Mouse (Mus musculus): Measurements from ENCODE around the gene Banf2. TPM values are rescaled to one million over a fixed set of nuclear protein-coding genes. Genes with fewer than 3 reads are reported as not detected.

Gene Banf2
- polyA plus RNA-seq, 1 experiment from 2014 or later = not detected

DNA sequence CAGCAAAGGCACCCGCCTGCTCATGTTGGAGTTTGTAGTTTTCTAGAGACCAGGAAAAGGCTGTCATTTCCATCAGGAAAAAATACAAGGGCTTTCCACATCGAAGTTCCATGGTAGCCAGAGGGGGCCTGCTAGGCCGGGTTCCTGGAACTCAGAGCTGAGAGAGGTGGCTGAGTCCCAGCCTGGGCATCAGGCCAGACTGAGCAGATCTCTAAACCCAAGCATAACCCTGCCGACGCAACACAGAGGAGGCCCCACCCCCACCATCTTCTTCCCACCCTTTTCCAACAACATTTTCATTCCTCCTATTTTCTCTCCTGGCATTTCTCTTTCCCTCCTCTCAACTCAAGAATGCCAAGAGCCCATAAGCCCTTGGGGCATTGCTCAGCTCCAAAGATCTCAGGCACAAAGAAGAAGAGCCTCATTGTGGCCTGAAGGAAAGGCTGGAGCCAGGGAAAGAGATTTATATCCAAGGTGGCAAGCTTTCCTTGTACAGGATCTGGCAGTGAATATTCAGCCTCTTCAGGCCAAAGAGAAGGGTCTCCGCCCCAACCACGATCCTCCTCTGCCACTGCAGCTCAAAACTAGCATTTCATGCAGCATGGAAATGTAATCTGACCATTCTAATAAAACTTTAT lies 87.4 kb downstream of the Banf2 start:
- 0 out of 2 replicates have a peak, but pooled peaks have one; percentile 8 for TF ChIP-seq CTCF (IDR thresholded peaks at IDR 0.05; ENCODE audit: low read depth)
- no peak overlapping the region for H3K4me2 ChIP-seq (replicated peaks; ENCODE audit: low read depth)
- no peak overlapping the region for H3K27ac ChIP-seq (ENCODE audit: low read depth, low read length)
- ATAC-seq = no peak
- H3K9me3 ChIP-seq (ENCODE audit: control insufficient read depth) = no peaks in the 10 kb centered on the region
- WGBS = 66% methylated on average over 7 of the region's 7 CpGs
- H3K36me3 ChIP-seq (ENCODE audit: control insufficient read depth, insufficient read depth) = no peaks in the 10 kb centered on the region
- no peaks in the 10 kb centered on the region for H3K27me3 ChIP-seq (replicated peaks; ENCODE audit: control insufficient read depth, insufficient read depth, low read length)
- H3K4me3 ChIP-seq (ENCODE audit: low read depth, low read length) = no peak overlapping the region
- H3K4me1 ChIP-seq (replicated peaks; ENCODE audit: control insufficient read depth, insufficient read depth, low read length) = no peaks in the 10 kb centered on the region
- no peak overlapping the region for H3K9ac ChIP-seq (ENCODE audit: low read depth, low read length)

DNA sequence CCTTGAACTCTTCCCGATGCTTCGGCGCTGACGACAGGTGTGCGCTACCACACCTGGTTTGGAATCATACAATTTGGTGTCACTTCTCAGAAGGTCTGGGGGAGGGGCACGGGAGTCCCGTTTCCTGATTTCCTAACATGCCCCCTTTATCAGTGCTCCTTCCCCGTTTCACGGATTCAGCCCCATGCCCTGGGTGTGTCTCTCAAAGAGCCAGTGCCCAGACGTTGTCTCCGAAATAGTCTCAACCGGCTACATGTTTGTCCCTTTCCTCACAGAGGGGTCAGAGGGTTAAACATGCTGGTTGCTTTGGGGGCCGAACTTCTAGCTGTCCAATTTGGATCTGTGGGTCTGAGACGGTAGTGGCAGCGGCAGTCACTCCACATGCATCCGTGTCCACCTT lies 89.2 kb downstream of the Banf2 start:
- H3K36me3 ChIP-seq (ENCODE audit: control insufficient read depth, insufficient read depth) = no peaks in the 10 kb centered on the region
- H3K4me3 ChIP-seq (ENCODE audit: low read depth, low read length) = no peak overlapping the region
- no peak overlapping the region for H3K27ac ChIP-seq (ENCODE audit: low read depth, low read length)
- TF ChIP-seq CTCF (IDR thresholded peaks at IDR 0.05; ENCODE audit: low read depth) = no peak
- no peak overlapping the region for H3K9ac ChIP-seq (ENCODE audit: low read depth, low read length)
- H3K4me1 ChIP-seq (replicated peaks; ENCODE audit: control insufficient read depth, insufficient read depth, low read length) = no peaks in the 10 kb centered on the region
- H3K4me2 ChIP-seq (replicated peaks; ENCODE audit: low read depth) = no peak overlapping the region
- WGBS = 90% methylated on average over 16 of the region's 16 CpGs
- no peak for ATAC-seq
- no peaks in the 10 kb centered on the region for H3K27me3 ChIP-seq (replicated peaks; ENCODE audit: control insufficient read depth, insufficient read depth, low read length)
- no peaks in the 10 kb centered on the region for H3K9me3 ChIP-seq (ENCODE audit: control insufficient read depth)

Other genes with a start within 250 kb of the Banf2 start
- 4.5 and 5.3 TPM in 2 replicates for gene Bfsp1, start 169.9 kb upstream of the Banf2 start, polyA plus RNA-seq (2015; fragmentation: Nextera tagmentation; extraction: Ambion mirVana)
- gene Dstn, start 117.7 kb upstream of the Banf2 start, polyA plus RNA-seq (2015; fragmentation: Nextera tagmentation; extraction: Ambion mirVana) = 801 and 835 TPM in 2 replicates
- 156 and 166 TPM in 2 replicates for gene Rrbp1, start 21.8 kb upstream of the Banf2 start, polyA plus RNA-seq (2015; fragmentation: Nextera tagmentation; extraction: Ambion mirVana)
- 8.8 and 9.6 TPM in 2 replicates for gene Mgme1, start 237.6 kb downstream of the Banf2 start, polyA plus RNA-seq (2015; fragmentation: Nextera tagmentation; extraction: Ambion mirVana)
- gene Snx5, start 237.8 kb downstream of the Banf2 start, polyA plus RNA-seq (2015; fragmentation: Nextera tagmentation; extraction: Ambion mirVana) = 116 and 123 TPM in 2 replicates

All from intestine, postnatal 0 days (tissue).